Mouse (Mus musculus): Measurements from ENCODE around the gene Serpina16. TPM values are rescaled to one million over a fixed set of nuclear protein-coding genes. Genes with fewer than 3 reads are reported as not detected.

Gene Serpina16
- total RNA-seq (2023): not detected in 4 replicates

DNA sequence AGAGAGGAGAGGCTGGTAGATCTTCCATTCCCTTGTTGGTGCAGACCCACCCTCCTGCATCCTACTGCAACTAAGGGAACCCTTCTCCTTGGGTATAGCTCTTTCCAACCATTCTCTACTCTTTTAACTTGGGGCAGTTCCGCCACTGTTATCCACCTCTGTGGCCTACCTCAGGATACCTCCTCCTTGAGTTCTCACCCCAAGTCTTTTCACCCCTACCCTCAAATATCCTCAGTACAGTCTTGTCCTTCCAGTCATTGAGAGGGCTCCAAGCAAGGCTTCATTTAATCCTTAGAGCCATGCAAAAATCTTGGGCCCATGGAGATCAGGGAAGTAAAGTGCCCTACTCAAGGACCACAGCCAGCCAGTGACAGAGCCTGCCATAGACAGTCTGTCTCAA, at the start of gene Serpina16:
TSS of gene Serpina16 (minus strand) at position 101 of the 400 bp plus-strand sequence.

DNA sequence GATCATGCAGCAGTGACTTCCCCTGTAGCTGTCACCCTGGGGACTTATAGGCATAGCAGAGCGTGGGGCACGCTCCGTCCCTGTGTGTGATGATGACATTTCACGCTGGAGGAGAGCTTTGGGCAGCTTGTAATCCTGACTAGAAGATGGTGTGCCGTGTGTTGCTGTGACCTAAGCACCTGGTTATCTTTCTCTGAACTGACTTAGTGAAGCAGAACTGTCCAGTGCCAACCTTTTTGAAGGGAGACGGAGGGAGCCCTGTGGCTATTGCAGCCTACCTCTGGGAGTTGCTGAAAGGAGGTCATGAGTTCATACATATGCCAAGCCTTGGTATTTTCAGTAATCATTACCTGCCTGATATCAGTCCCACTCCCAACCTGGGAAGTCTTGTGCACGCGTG, 19.5 kb upstream of the Serpina16 start, which contains the start of gene Serpina1f:
TSS of gene Serpina1f (minus strand) at position 101 of the 400 bp plus-strand sequence.

DNA sequence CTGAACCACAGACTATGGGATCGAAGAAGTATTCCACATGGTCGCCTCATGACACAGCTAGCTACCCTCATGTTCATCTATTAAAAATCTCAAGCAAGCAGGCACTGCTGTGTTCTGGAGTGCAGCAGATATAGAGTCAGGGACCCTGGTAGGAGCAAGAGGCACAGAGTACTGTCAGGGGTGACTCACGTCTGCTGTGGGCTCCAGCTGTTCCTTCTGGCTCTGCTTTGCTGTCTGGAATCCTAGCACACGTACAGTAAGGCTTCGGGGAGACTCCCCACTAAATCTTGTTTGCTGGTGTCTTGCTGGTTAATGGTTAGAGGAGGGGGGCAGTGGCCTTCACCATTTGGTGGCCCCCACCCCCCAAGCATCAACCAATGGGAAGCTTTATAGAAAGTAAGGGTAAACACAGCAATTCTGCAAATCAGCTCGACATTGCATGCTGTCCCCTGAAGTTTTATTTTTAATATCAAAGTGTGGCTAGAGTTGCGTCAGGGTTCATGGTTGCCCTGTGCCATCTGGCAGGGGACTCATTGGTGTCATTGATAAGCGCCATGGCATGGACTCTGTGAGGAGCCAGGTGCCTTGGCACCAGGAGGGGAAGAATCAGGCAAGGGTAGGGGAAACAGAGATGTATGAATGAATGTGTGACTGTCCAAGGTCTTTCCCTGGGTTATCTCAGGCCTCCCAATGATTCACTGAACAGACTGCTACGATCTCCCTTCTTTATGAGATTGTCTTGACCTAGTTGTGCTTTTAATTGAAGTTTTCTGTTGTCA, 18.9 kb downstream of the Serpina16 start, which contains the start of gene Serpina6:
TSS of gene Serpina6 (minus strand) at position 365 of the 779 bp plus-strand sequence.

DNA sequence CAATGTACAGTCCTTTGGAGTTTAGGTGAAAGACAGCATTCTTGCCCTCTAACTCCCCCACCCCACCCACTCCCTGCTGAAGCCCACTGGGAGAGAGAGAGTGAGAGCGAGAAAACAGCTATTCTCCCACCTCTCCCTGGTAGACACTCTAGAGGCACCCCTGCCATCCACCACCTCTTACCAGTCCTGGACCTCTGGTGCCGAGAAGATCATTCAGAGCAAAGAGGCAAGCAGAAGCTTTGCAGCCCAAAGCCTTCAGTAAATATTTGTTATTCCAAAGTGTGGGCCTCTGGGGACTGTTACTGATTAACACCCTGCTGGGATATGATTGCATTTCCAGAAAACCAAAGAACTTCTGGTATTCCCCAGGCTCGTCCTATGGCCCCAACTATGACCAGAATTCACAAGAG, 44.7 kb downstream of the Serpina16 start, which contains the start of gene Serpina10:
TSS of gene Serpina10 (minus strand) at position 242 of the 410 bp plus-strand sequence.

Other genes with a start within 250 kb of the Serpina16 start
- 88.0 to 102 TPM (median 92.5 TPM) in 4 replicates for gene Ifi27, start 241.9 kb downstream of the Serpina16 start, total RNA-seq (2023)
- gene Ifi27l2a, start 232.5 kb downstream of the Serpina16 start, total RNA-seq (2023): 160 to 191 TPM (median 168 TPM) in 4 replicates
- gene Ifi27l2b, start 218.9 kb downstream of the Serpina16 start, total RNA-seq (2023): not detected in 4 replicates
- not detected in 4 replicates for gene Ppp4r4, start 143.9 kb downstream of the Serpina16 start, total RNA-seq (2023)
- not detected in 4 replicates for gene Serpina10, start 44.7 kb downstream of the Serpina16 start, total RNA-seq (2023)
- gene Serpina6, start 18.9 kb downstream of the Serpina16 start, total RNA-seq (2023): not detected in 4 replicates
- not detected in 4 replicates for gene Serpina1f, start 19.4 kb upstream of the Serpina16 start, total RNA-seq (2023)
- gene Serpina1d, start 97.5 kb upstream of the Serpina16 start, total RNA-seq (2023): not detected in 4 replicates
- not detected in 4 replicates for gene Serpina1b, start 154.2 kb upstream of the Serpina16 start, total RNA-seq (2023)
- not detected in 4 replicates for gene Serpina1a, start 187.4 kb upstream of the Serpina16 start, total RNA-seq (2023)
- not detected in 4 replicates for gene Serpina1c, start 228.7 kb upstream of the Serpina16 start, total RNA-seq (2023)

All from B cell, adult 62 days (primary cell).